Mouse (Mus musculus) olfactory bulb, adult 2 months (tissue): ENCODE data around the gene Plekhb2. TPM values are rescaled to one million over a fixed set of nuclear protein-coding genes. Genes with fewer than 3 reads are reported as not detected.

Experiments used
- H3K27ac ChIP-seq: fragments of 200-500 bp; 2 replicates; pipeline ENCODE4 v1.5.1; 2012; ENCODE audit warnings: low read depth, low read length; ENCODE audit not compliant: insufficient read depth
- H3K4me1 ChIP-seq: fragments of 200-500 bp; 2 replicates; pipeline ENCODE4 v1.6.1; 2012; ENCODE audit warnings: low read length; ENCODE audit not compliant: control insufficient read depth, insufficient read depth
- H3K4me3 ChIP-seq: fragments of 200-500 bp; 2 replicates; pipeline ENCODE4 v1.5.1; 2012; ENCODE audit warnings: mild to moderate bottlenecking, low read depth, low read length, moderate library complexity; ENCODE audit not compliant: insufficient read depth
- CTCF ChIP-seq: fragments of 200-500 bp; IDR thresholded peaks from 2 replicates; pipeline ENCODE4 v1.5.1; 2012; ENCODE audit warnings: low read depth, mild to moderate bottlenecking, low read length, moderate library complexity; ENCODE audit not compliant: insufficient read depth
- POLR2A ChIP-seq: fragments of 200-500 bp; IDR thresholded peaks from 2 replicates; pipeline ENCODE4 v1.6.1; 2012; ENCODE audit warnings: mild to moderate bottlenecking, low read depth, low read length, moderate library complexity; ENCODE audit not compliant: insufficient read depth
- WGBS: fragments of 180-500 bp; shearing (Covaris S2); methylation state at CpG from one replicate; pipeline ENCODE4 v1.1.7; 2018; 5-methylcytosine and 5-hydroxymethylcytosine counted together
- polyA plus RNA-seq: library from polyadenylated mRNA; stranded (reverse); fragments of >200 nt; gene quantifications from 2 replicates; pipeline ENCODE4 v1.2.4, GENCODE M21; 2012; ENCODE audit warnings: low replicate concordance; ENCODE audit not compliant: missing spikeins, insufficient read depth, insufficient read length

The Plekhb2 gene
- polyA plus RNA-seq, 1 experiment = not detected

DNA sequence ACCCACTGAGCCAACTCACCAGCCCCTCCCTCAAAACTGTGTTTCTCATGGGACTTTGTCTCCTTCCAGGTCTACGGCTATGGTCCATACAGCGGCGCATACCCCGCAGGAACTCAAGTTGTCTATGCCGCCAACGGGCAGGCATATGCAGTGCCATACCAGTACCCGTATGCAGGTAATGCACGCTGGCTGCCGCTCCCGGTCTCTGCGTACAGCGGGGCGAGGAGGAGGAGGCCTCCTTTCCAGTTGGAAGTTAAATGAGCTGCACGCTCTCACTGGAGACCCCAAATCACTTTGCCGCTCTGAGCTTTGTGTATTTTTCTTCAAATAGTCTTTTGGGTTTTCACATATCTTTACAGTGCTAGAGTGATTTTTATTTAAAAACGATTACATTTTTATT, 19.5 kb downstream of the Plekhb2 start:
- H3K4me3 ChIP-seq = no peak overlapping the region
- TF ChIP-seq CTCF (no peak), POLR2A (no peak)
- WGBS = 96% methylated on average over 16 of the region's 16 CpGs
- H3K27ac ChIP-seq = no peak overlapping the region
- no peaks in the 10 kb centered on the region for H3K4me1 ChIP-seq

DNA sequence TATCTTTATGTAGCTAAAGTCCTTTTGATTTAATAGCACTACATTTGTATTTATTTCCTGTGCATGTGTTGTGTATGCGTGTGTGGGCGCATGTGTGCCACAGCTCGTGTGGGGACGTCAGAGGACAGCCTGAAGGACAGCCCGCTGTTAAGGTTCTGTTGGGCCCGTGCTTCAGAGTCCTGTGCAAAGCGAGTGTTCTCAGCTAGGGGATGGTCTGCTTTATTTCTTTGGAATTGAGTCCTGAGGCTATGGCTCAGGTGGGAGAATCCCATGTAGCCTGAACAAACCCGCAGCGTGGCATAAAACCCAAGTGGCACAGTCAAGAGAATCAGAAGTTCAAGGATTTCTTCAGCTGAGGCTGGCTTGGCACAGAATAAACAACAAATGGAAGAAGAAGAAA, 21.4 kb downstream of the Plekhb2 start:
- no peak overlapping the region for H3K27ac ChIP-seq
- no peaks in the 10 kb centered on the region for H3K4me1 ChIP-seq
- no peak for TF ChIP-seq CTCF
- TF ChIP-seq POLR2A = no peak
- H3K4me3 ChIP-seq = no peak overlapping the region
- 95% methylated on average over 9 of the region's 9 CpGs for WGBS

DNA sequence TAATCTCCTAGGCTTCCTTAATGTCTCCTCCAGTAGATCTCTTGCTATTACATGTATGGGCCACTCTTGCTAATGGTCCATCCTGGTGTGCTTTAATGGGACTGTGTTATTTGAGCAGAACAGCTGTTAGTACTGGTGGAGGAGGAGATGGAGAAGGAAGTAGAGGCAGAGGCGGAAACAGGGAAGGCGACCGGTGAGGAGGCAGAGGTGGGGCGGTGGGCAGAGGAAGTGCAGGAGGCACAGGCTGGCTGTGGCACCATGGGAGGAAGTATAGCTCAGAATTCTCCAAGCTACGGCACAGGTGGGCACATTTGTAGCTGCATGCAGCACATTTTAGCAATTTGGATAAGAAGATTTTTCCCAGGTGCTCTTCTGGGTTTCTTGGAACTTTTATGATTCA, 23.8 kb downstream of the Plekhb2 start:
- 92% methylated on average over 5 of the region's 5 CpGs for WGBS

DNA sequence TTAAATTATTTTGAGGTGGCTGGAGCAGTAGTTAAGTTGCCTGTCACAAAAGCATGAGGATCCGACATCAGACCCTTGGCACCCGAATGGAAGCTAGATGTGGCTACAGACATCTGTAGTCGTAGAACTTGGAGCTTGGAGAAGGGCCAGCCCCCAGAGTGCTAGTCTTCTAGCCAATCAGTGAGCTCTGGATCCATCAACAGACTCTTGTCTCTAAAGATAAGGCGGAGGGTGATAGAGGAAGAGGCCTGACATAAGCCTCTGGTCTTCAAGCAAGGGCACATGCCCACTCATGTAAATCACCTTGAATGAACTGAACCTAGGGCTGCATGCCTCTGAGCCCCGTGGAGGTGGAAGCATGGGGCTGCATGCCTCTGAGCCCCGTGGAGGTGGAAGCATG, 29.8 kb downstream of the Plekhb2 start:
- H3K4me3 ChIP-seq = no peak overlapping the region
- WGBS = 86% methylated on average over 6 of the region's 6 CpGs
- H3K4me1 ChIP-seq = no peaks in the 10 kb centered on the region
- TF ChIP-seq CTCF (no peak), POLR2A (no peak)
- H3K27ac ChIP-seq = no peak overlapping the region

More for the DNA sequence above, 23.8 kb downstream of the Plekhb2 start:
- Histone ChIP-seq H3K4me3 (no peak overlapping the region), H3K4me1 (no peaks in the 10 kb centered on the region), H3K27ac (no peak overlapping the region)
- TF ChIP-seq POLR2A (no peak), CTCF (no peak)

DNA sequence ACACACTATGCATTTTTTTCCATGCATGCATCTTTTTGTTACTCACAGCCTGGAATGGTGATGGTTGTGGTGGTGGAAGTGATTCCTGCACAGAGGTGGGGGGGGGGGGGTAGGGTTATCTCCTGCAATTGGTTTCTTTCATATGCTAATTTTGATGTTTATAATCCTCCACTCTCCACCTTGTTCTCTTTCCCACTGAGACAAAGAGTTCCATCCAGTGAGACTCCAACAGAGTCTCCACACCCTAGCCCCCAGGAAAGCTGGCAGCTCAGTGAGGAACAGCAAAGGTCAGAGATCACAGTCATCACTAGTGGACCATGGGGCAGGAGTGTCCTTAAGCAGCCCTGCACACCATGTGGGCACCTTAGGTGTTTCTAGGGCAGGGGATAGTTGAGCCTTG, 34.0 kb downstream of the Plekhb2 start:
- no peak overlapping the region for H3K27ac ChIP-seq
- no peak overlapping the region for H3K4me3 ChIP-seq
- no peak for TF ChIP-seq CTCF
- TF ChIP-seq POLR2A = no peak
- H3K4me1 ChIP-seq = no peaks in the 10 kb centered on the region

DNA sequence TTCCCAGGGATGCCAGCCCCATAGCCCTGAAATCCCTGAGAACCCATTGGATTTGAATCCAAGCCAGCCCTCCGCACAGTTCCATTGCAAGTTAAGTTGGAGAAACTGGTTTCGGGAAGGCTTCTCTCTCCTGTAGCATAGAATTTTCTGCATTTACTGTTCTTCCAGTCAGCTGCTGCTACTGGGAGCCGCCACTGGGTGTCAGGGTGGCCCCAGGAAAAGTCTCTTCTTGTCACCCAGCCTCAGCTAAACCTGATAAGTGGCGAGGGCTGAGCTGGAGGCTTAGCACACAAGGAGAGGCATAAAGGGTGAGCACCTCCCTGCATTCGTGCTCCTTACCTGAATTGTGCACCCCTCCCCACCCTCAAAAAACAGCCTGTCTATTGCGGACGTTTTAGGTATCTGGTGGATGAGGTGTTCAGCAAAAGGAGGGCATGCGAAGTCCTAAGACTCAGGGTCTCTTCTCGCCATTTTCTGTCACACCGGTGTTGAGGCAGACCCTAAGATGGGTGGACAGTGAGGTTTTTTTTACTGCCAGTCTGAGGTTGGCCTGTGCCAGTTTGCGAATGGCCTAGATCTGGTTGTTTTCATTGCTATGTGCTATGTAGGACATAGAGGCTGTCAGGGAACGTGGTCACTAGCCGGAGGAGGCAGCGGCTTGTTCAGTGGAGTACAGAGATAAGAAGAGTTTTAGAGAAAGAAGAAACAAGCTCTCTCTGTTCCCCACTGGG, 41.9 kb downstream of the Plekhb2 start:
- Histone ChIP-seq H3K4me1 (0 out of 2 replicates have a peak, but pooled peaks cover 4% of the 10 kb centered on the region), H3K27ac (no peak overlapping the region), H3K4me3 (no peak overlapping the region)
- TF ChIP-seq POLR2A (no peak), CTCF (peak; percentile 62)
- WGBS = 54% methylated on average over 14 of the region's 14 CpGs

DNA sequence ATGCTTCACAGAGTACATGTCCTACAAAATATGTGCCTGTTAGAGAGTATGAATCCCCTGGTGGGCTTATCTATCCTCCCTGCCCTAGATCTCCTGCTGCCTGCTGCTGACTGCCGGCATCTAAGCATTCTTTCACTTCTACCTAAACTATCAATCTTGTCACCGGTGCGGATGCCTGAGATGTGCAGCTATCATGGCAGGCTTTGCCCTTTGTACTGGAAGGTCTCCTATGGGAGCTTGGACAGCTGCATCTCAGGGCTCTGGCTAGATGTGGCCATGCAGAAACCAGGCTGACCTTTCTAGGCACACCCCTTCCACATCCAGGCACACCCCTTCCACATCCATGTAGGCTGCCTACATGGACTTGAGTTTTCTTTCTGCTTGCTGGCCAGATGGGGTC, 42.7 kb downstream of the Plekhb2 start:
- no peak overlapping the region for H3K27ac ChIP-seq
- H3K4me1 ChIP-seq = 0 out of 2 replicates have a peak, but pooled peaks cover 4% of the 10 kb centered on the region
- no peak overlapping the region for H3K4me3 ChIP-seq
- 97% methylated on average over 3 of the region's 3 CpGs for WGBS
- no peak for TF ChIP-seq POLR2A
- TF ChIP-seq CTCF = no peak

DNA sequence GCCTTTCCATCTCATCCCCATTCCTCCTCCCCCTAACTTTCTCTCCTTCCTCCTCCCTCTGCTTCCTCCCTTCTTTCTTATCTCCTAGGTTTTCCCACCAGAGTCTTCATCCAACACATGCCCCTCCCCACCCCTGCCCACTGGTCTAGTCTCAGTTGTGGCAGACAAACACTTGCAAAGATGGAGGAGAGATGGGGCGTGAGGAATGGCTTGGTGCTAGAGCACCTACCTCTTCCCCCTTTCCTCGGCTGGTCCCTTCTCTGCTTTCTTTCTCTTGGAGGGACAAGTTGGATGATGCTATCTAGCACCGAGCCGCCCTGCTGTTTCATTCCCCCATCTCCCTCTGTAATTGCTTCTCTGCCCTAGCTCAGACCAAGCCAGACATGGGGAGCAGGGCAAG, 43.6 kb downstream of the Plekhb2 start:
- no peak overlapping the region for H3K4me3 ChIP-seq
- H3K27ac ChIP-seq = no peak overlapping the region
- TF ChIP-seq CTCF (no peak), POLR2A (no peak)
- 0 out of 2 replicates have a peak, but pooled peaks cover 4% of the 10 kb centered on the region for H3K4me1 ChIP-seq
- 92% methylated on average over 4 of the region's 4 CpGs for WGBS

DNA sequence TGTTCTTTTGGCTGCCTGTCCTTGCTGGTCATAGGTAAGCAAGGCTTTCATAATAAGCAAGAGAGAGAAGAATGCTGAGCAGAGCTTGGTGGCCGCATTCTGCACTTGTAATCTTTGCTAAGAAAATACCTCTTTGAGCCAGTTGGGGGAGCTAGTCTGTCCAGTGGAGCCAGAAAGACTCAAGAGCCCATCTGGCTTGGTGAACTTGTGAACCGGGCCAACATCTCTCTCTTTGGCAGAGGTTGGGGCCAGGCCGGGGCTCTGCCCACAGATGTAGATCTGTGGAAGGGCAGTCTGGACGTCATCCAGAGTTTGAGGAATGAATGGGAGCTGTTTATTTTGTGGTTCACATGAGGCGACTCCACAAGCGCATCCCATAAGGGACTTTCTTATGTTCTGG, 44.1 kb downstream of the Plekhb2 start:
- Histone ChIP-seq H3K4me3 (no peak overlapping the region), H3K4me1 (0 out of 2 replicates have a peak, but pooled peaks cover 4% of the 10 kb centered on the region), H3K27ac (no peak overlapping the region)
- TF ChIP-seq POLR2A (no peak), CTCF (no peak)
- WGBS = 57% methylated on average over 6 of the region's 6 CpGs
